Mouse (Mus musculus): ENCODE measurements at regions not wholly inside any gene's neighbourhood (a gene's known extent, or its start where the extent isn't known, plus 50 kb on each side); places are given as distances from the start of the nearest gene placed in this dataset.

- Histone ChIP-seq H3K36me3 (no peaks in the 10 kb centered on the region), H3K9me3 (replicated peaks) (no peaks in the 10 kb centered on the region), H3K4me3 (no peak overlapping the region), H3K27ac (replicated peaks) (no peak overlapping the region), H3K27me3 (ENCODE audit: low read depth, poor library complexity, severe bottlenecking) (no peaks in the 10 kb centered on the region), H3K4me1 (no peaks in the 10 kb centered on the region)
- DNase-seq (ENCODE audit: low spot score): no peak
- WGBS: 88% methylated on average over 13 of the region's 13 CpGs
Observed at GRCm38 (mm10) chr14:102014976-102015603, 285.3 kb downstream of the Lmo7 start.

GRCm38 (mm10) chr14:102013238-102013637 is 283.5 kb downstream of the Lmo7 start:
- Histone ChIP-seq H3K27me3 (ENCODE audit: low read depth, poor library complexity, severe bottlenecking) (no peaks in the 10 kb centered on the region), H3K36me3 (no peaks in the 10 kb centered on the region)
- WGBS: 82% methylated on average over 3 of the region's 3 CpGs

DNA sequence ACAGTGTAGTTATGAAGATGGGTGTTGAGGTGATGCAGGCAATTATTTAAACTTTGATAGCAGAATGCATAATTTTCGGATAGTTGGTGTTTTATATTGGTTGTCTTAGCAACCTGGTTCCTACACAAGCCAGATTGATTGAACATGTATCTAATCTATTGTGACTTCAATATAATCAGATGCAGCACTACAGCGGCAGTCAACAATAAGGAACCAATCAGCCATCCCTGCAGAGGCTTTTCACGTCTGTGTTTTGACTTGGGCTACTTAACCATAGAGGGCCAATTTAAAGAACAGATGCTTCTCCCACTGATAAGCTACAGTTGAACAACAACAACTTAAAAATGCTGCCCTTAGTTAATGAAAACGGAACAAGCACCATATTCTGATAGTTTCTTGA is 267.8 kb downstream of the Lmo7 start:
- H3K4me3 ChIP-seq: no peak overlapping the region
- 44% methylated on average over 4 of the region's 4 CpGs for WGBS
- H3K27ac ChIP-seq (replicated peaks): no peak overlapping the region
- H3K4me1 ChIP-seq: peaks cover 4% of the 10 kb centered on the region; the same call in 1 of the 2 replicates
- H3K9me3 ChIP-seq (replicated peaks): no peaks in the 10 kb centered on the region
- no peaks in the 10 kb centered on the region for H3K36me3 ChIP-seq
- DNase-seq (ENCODE audit: low spot score): no peak
- no peaks in the 10 kb centered on the region for H3K27me3 ChIP-seq (ENCODE audit: low read depth, poor library complexity, severe bottlenecking)

More at GRCm38 (mm10) chr14:102013238-102013637, 283.5 kb downstream of the Lmo7 start:
- Histone ChIP-seq H3K9me3 (replicated peaks) (no peaks in the 10 kb centered on the region), H3K27ac (replicated peaks) (no peak overlapping the region), H3K4me3 (no peak overlapping the region), H3K4me1 (no peaks in the 10 kb centered on the region)
- no peak for DNase-seq (ENCODE audit: low spot score)

- H3K27ac ChIP-seq (replicated peaks): no peak overlapping the region
- no peak overlapping the region for H3K4me3 ChIP-seq
- no peaks in the 10 kb centered on the region for H3K36me3 ChIP-seq
- H3K4me1 ChIP-seq: peaks cover 7% of the 10 kb centered on the region
- H3K27me3 ChIP-seq (ENCODE audit: low read depth, poor library complexity, severe bottlenecking): no peaks in the 10 kb centered on the region
- H3K9me3 ChIP-seq (replicated peaks): no peaks in the 10 kb centered on the region
- 10% methylated on average over 2 of the region's 2 CpGs for WGBS
- DNase-seq (ENCODE audit: low spot score): no peak
Observed at GRCm38 (mm10) chr14:101984401-101984800, 254.6 kb downstream of the Lmo7 start.

Data from midbrain, embryonic 10.5 days (tissue).